Mouse (Mus musculus): ENCODE results near the gene Gm29609.

Gm29609 gene

GRCm38 (mm10) chr5:31153516-31154151 lies 26.1 kb downstream of the Gm29609 start:
- DNase-seq (ENCODE audit: inconsistent age in 2 of 2, low spot score in 1 of 2) = peak in 1 of 2 experiments; percentile 12

DNA sequence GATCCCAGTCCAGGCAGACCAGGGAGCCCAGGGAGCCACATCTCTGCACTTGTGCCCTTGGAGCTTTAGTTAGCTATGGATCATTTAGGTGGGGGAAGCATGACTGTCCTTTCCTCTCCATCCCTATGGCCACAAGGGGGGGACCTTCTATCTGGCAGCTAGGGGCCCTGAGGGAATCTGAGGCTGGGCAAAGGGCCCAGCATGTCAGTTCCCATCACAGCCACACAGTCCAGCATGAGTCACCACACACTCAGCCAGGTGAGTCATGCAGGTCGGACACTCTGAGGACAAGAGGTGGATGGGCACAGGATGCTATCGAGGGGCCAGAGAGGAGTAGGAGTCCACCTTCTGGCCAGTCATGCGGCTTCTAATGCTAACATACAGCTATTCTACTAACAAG lies 28.0 kb downstream of the Gm29609 start:
- DNase-seq (ENCODE audit: inconsistent age in 2 of 2, low spot score in 1 of 2) = peak; percentile 54 to 62

GRCm38 (mm10) chr5:31149781-31150180 lies 29.9 kb downstream of the Gm29609 start:
- DNase-seq (ENCODE audit: inconsistent age in 2 of 2, low spot score in 1 of 2) = peak; percentile 41 to 76

GRCm38 (mm10) chr5:31138968-31139425 lies 40.7 kb downstream of the Gm29609 start:
- peak; percentile 18 to 65 for DNase-seq (ENCODE audit: inconsistent age in 2 of 2, low spot score in 1 of 2)

DNA sequence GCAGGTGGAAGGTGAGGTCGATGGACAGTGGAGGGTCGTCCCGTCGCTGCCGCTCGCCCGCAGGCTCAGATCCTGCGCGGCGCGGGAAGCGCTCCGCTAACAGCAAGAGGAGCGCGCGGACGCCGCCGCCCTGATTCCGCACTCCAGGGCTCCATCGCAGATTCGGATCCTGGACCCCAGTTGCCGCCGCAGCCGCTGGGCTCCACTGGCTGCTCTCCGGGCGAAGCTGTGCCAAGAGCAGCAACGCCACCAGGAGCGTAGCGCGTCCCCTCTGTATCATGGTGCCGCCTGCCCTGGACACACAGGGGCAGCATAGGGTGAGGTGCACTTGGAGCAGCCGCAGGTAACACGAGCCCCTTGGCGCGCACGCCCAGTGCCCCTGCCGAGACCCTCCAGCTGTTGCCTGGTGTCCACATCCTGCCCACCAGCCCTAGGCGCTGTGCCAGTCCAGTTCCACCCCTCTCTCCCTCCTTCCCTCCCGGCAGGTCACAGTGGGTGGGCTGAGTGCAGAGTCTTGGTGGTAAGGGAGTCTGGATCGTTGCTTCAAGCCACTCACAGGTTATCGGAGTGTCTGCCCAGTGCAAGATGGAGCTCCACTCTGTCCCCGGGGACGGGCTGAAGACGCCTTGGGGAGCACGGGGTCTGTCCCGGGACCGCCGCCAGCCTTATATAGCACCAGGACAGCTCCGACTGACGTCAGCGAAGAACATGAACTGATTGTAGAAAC lies 41.3 kb downstream of the Gm29609 start, which contains the start of gene Ucn:
TSS of gene Ucn (minus strand) at position 589 of the 727 bp plus-strand sequence.
- DNase-seq (ENCODE audit: inconsistent age in 2 of 2, low spot score in 1 of 2) = peak in 1 of 2 experiments; percentile 43

DNA sequence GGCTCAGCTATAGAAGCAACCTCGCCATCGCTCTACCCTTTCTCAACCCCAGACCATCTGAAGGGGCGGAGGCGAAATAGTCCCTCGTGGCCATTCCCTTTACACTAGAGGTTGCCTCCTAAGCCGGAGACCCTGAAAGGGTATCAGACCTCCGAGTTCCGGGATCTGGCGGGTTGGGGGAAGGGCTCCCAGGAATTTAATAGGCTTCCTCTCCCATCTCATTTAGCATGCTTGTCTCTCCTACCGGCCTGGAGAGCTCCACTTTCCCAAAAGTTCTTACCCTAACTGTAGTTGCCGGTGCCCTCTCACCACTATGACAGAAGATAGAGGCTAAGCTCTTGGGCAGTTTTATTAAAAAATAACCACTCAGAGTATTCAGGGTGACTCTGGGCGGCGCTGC lies 42.1 kb downstream of the Gm29609 start:
- DNase-seq (ENCODE audit: inconsistent age in 2 of 2, low spot score in 1 of 2) = no peak

GRCm38 (mm10) chr5:31136730-31137424 lies 42.8 kb downstream of the Gm29609 start:
- no peak for DNase-seq (ENCODE audit: inconsistent age in 2 of 2, low spot score in 1 of 2)

DNA sequence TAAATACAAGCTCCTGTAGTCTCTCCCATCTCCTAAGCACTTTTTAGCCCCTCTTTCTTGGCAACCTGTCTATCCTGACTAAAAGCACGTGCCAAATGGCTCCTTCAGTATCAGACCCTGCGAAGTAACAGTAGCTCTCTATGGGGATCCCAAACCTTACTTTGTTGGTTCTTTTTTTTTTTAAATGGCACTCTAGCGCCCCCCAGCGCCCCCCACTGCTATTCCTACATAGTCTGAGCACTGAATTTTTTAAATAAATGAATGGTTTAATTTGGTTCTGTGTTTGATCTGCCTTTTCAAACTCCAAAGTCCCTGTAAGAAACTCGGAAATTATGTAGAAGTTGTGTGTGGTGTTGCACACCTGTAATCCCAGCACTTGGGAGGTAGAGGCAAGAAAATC lies 53.7 kb downstream of the Gm29609 start:
- no peak for DNase-seq (ENCODE audit: inconsistent age in 2 of 2, low spot score in 1 of 2)

- DNase-seq (ENCODE audit: inconsistent age in 2 of 2, low spot score in 1 of 2) = no peak
Observed at GRCm38 (mm10) chr5:31123481-31123880, 56.2 kb downstream of the Gm29609 start.

DNA sequence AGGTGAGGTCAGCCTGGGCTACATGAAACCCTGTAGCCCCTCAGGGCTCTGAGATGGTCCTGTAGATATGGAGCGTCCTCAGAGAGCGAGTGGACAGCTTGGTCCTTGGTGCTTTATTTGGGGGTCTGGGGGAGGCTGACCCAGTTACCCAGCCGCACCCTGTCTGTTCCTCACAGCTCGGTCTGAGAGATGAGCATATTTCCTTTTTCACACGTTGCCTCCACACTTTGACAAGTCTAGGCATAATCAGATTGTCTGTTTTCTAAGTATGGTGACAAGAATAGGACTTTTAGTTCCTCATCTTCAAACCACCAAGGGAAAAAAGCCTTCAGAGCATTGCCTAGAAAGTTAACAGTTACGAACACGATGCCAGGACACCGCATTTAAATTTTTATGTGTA lies 58.6 kb downstream of the Gm29609 start:
- DNase-seq (ENCODE audit: inconsistent age in 2 of 2, low spot score in 1 of 2) = no peak

DNA sequence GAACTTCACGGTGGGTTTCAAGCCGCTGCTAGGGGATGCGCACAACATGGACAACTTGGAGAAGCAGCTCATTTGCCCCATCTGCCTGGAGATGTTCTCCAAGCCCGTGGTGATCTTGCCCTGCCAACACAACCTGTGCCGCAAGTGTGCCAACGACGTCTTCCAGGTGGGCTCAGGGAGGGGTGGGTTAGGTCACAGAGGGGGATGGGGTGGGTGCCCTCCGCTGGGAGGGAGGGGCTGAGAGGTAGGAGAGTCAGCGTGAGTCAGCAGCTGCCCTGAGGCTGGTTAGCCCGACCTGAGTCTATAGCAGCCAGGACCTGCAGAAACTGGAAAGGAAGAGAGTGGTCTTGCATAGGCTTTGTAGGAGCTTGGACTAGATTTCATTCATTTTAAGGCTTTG lies 62.8 kb downstream of the Gm29609 start:
- DNase-seq (ENCODE audit: inconsistent age in 2 of 2, low spot score in 1 of 2) = no peak

DNA sequence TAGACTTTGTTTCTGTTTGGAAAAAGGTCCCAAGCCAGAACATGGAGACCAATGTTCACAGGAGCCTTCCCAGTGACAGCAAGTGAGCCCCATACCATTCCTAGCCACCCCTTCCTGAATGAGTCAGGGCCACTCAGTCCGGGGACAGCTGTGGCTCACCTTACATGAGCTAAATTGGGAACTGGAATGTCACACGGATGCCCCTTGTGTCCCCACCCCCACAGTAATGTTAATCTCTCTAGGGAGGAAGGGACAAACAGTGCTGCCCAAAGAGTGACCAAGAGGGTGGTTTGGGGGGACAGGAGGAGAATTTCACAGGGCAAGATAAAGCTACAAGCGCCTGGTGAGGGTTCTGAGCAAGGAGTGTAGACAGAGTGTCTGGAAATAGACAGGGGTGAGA lies 63.4 kb downstream of the Gm29609 start, which contains the start of gene Trim54:
TSS of gene Trim54 (plus strand) at position 359 of the 400 bp plus-strand sequence.
- no peak for DNase-seq (ENCODE audit: inconsistent age in 2 of 2, low spot score in 1 of 2)

DNA sequence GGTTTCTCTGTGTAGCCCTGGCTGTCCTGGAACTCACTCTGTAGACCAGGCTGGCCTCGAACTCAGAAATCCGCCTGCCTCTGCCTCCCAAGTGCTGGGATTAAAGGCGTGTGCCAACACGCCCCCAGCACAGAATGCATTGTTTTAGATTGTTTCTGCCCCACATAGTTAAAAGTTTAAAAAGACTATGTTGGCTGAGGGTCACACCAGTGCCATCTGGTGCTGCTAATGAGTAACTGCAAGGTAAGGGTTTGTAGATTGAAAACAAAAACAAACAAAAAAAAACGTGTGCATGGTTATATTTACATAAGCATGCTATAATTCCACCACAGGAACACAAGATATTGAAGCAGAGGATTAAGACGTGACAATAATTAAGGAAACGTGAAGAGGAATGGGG lies 68.9 kb downstream of the Gm29609 start:
- DNase-seq (ENCODE audit: inconsistent age in 2 of 2, low spot score in 1 of 2) = peak in 1 of 2 experiments; percentile 46

DNA sequence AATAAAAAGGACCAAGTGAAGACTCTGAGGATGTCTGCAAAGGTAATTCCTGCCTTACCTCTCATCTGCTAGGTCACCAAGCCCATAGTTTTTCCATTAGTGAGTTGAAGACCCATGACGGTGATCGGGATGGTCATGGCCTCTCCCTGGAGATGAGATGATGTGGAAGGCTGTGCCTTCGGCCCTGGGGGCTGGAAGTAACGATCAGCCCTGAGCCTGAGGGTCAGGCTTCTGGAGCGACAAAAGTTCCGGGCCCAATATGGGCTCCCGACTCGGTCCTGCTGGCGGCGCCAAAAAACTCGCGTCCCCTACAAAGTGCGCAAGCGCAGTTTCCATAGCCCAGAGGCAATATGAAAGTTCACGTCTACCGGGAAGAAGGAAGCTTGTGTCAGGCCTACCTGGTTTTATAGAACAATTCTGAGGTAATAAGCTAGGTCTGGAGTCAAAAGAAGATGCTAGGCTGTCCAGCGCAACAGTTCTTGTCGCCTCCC lies 71.7 kb downstream of the Gm29609 start, which contains the start of gene Slc30a3:
TSS of gene Slc30a3 (minus strand) at position 238 of the 491 bp plus-strand sequence.
- DNase-seq (ENCODE audit: inconsistent age in 2 of 2, low spot score in 1 of 2) = no peak

- no peak for DNase-seq (ENCODE audit: inconsistent age in 2 of 2, low spot score in 1 of 2)
Observed at GRCm38 (mm10) chr5:31105814-31106335, 73.8 kb downstream of the Gm29609 start, which contains the start of gene Dnajc5g. Gene Dnajc5g (plus strand): TSS chr5:31106285.

DNA sequence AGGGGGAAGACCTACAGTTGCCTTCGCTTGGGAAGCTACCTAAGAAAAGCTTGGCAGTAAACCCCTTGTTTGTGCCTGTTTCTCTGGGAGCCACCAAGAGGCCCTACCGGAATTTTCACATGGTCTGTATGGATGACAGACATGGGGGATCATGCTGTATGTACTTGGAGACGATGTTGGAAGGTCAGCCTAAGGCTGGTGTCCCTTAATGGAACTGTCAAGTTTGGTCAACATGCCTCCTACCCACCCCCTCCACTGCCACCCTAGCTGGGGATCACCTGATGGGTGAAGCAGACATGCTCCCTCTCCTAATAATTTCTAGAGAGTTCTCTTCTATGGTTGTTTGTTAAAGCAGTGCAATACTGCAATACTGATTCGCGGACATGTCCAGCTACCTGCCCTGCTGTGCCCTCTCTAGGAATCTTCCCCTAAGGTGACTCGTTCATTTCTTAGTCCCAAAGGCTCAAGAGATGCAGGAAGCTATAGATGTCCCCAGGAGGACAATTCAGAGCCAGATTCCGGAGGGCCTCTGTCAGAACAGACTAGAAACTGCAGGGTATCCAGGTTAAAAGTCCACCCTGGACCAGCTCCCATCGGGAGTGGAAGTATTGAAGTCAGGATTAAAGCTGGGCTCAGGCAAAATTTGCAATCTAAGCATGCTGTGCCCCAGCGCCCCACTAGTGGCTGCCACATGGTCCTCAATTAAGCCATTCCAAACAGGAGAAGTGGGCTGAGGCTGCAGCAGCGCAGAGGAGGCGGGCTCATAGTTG lies 83.8 kb downstream of the Gm29609 start:
- no peak for DNase-seq (ENCODE audit: inconsistent age in 2 of 2, low spot score in 1 of 2)

DNA sequence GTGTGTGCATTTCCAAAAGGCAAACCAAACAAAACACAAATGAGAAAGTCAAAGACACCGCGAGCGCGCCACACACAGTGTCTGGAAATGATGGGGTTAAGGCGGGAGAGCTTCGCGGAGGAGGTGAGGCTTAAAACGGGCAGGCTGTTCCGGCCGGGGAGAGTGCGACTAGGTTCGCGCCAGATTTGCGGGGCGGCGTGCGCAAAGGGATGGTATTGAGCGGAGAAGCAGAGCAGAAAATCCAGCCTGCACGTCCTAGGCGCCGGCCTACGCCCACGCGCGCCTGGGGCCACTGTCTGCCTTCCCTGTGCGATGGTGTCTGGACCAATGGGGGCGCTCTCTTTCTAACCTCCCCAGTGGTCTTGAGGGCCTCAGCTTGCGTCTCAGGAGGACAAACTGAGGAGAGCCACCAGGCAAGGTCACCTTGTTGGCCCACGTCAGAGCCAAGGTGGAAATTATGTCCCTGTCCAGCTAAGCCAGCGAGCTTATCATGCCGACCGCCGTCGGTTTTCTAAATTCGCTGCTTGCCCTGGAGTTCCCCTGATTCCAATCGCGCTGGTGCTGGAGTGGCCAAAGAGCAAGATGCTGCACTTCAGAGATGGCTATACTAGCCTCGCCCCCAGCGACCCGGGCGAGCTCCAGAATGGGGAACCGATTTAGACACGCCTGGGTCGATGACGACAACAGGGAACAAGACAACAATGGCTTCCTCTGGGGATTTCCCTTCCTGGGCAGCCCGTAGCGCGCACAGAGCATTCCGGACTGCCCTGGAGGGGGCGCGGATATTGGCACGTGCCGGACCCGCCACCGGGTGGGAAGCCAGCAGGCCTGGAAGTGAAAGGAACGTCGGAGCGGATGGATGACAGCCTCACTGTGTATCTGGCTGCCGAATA lies 84.7 kb downstream of the Gm29609 start:
- peak; percentile 50 to 76 for DNase-seq (ENCODE audit: inconsistent age in 2 of 2, low spot score in 1 of 2)

Measured in adrenal gland, adult (tissue).